Mouse (Mus musculus): ENCODE measurements at regions not wholly inside any gene's neighbourhood (a gene's known extent, or its start where the extent isn't known, plus 50 kb on each side); places are given as distances from the start of the nearest gene placed in this dataset.

- TF ChIP-seq CTCF (conservative IDR thresholded peaks at IDR 0.05; ENCODE audit: insufficient read depth, insufficient read length, low read depth, low read length) (no peak), POLR2A (IDR thresholded peaks at IDR 0.05; ENCODE audit: low read depth, low read length) (no peak)
These were observed 137.7 kb upstream of the Mki67 start for GRCm38 (mm10) chr7:135853814-135854324.
